Mouse (Mus musculus) MEL (cell line): ENCODE data around the gene Clint1. TPM values are rescaled to one million over a fixed set of nuclear protein-coding genes. Genes with fewer than 3 reads are reported as not detected.

ENCODE experiments used
- DNase-seq: peaks from one replicate; pipeline ENCODE4 v3.0.0; 2011; ENCODE audit warnings: low read depth, low spot score
- H3K27ac ChIP-seq: 2 replicates; pipeline ENCODE4 v1.5.1; 2012; ENCODE audit warnings: low read depth, mild to moderate bottlenecking, control low read depth, low read length, moderate library complexity; ENCODE audit not compliant: control insufficient read depth
- H3K27me3 ChIP-seq, 2 experiments: fragments of 150-350 bp in 1 of 2; sonication (generic) in 1 of 2; 2 replicates each; pipeline ENCODE4 v1.6.1; 2012; ENCODE audit warnings: low read length in 2 of 2, mild to moderate bottlenecking in 2 of 2, improper control_type of control experiment in 1 of 2, moderate library complexity in 1 of 2; ENCODE audit not compliant: insufficient read depth in 2 of 2, control insufficient read depth in 1 of 2
- H3K36me3 ChIP-seq, 2 experiments: 2 replicates each; pipeline ENCODE4 v1.6.1; 2012 to 2014; ENCODE audit warnings: low read length in 2 of 2, improper control_type of control experiment in 1 of 2, inconsistent platforms in 1 of 2, mild to moderate bottlenecking in 1 of 2; ENCODE audit not compliant: insufficient read depth in 2 of 2, control insufficient read depth in 1 of 2
- H3K4me1 ChIP-seq, 2 experiments: fragments of 150-350 bp in 1 of 2; sonication (generic) in 1 of 2; 2 replicates each; pipeline ENCODE4 v1.6.1; 2012; ENCODE audit warnings: low read length in 2 of 2, improper control_type of control experiment in 1 of 2, mild to moderate bottlenecking in 1 of 2; ENCODE audit not compliant: insufficient read depth in 2 of 2, control insufficient read depth in 1 of 2
- H3K4me3 ChIP-seq, 2 experiments: fragments of 150-350 bp in 1 of 2; sonication (generic) in 1 of 2; 2 replicates each; pipeline ENCODE4 v1.5.1; 2012; ENCODE audit warnings: low read depth in 2 of 2, low read length in 2 of 2, mild to moderate bottlenecking in 2 of 2, moderate library complexity in 2 of 2, control low read depth in 1 of 2, improper control_type of control experiment in 1 of 2; ENCODE audit not compliant: control insufficient read depth in 1 of 2, insufficient read depth in 1 of 2
- H3K79me2 ChIP-seq: 2 replicates; pipeline ENCODE4 v1.6.1; 2012; ENCODE audit warnings: mild to moderate bottlenecking, low read length, moderate library complexity; ENCODE audit not compliant: control insufficient read depth, poor library complexity, insufficient read depth
- H3K9ac ChIP-seq: 2 replicates; pipeline ENCODE4 v1.6.1; 2012; ENCODE audit warnings: low read depth, mild to moderate bottlenecking, control low read depth, low read length, moderate library complexity; ENCODE audit not compliant: control insufficient read depth, poor library complexity, severe bottlenecking
- H3K9me3 ChIP-seq: fragments of 150-350 bp; sonication (generic); replicated peaks from 2 replicates; pipeline ENCODE4 v1.6.1; 2012; ENCODE audit warnings: mild to moderate bottlenecking, low read length, improper control_type of control experiment, moderate library complexity; ENCODE audit not compliant: insufficient read depth
- BHLHE40 ChIP-seq: IDR thresholded peaks from 2 replicates; pipeline ENCODE4 v1.6.1; 2012; ENCODE audit warnings: low read depth, mild to moderate bottlenecking, inconsistent platforms, low read length, improper control_type of control experiment, borderline replicate concordance
- CHD2 ChIP-seq: IDR thresholded peaks from 2 replicates; pipeline ENCODE4 v1.6.1; 2011; ENCODE audit warnings: low read length, improper control_type of control experiment
- E2F4 ChIP-seq: IDR thresholded peaks from 2 replicates; pipeline ENCODE4 v1.6.1; 2011; ENCODE audit warnings: low read depth, low read length, improper control_type of control experiment, borderline replicate concordance
- ETS1 ChIP-seq: IDR thresholded peaks from 2 replicates; pipeline ENCODE4 v1.6.1; 2012; ENCODE audit warnings: low read depth, mild to moderate bottlenecking, inconsistent platforms, low read length, improper control_type of control experiment, moderate library complexity
- GABPA ChIP-seq: IDR thresholded peaks from 2 replicates; pipeline ENCODE4 v1.6.1; 2012; ENCODE audit warnings: low read depth, mild to moderate bottlenecking, inconsistent platforms, low read length, improper control_type of control experiment, moderate library complexity
- GATA1 ChIP-seq: IDR thresholded peaks from 2 replicates; pipeline ENCODE4 v1.6.1; 2011; ENCODE audit warnings: low read depth, low read length, improper control_type of control experiment
- HCFC1 ChIP-seq: IDR thresholded peaks from 2 replicates; pipeline ENCODE4 v1.6.1; 2012; ENCODE audit warnings: low read depth, mild to moderate bottlenecking, inconsistent platforms, low read length, improper control_type of control experiment, moderate library complexity
- JUND ChIP-seq: IDR thresholded peaks from 2 replicates; pipeline ENCODE4 v1.6.1; 2011; ENCODE audit warnings: low read depth, mild to moderate bottlenecking, improper control_type of control experiment, low read length
- KAT2A ChIP-seq: conservative IDR thresholded peaks from 2 replicates; pipeline ENCODE4 v1.6.1; 2012; ENCODE audit warnings: low read depth, low read length, improper control_type of control experiment, inconsistent platforms
- MAFK ChIP-seq: IDR thresholded peaks from 2 replicates; pipeline ENCODE4 v1.6.1; 2011; ENCODE audit warnings: low read depth, mild to moderate bottlenecking, low read length, improper control_type of control experiment, borderline replicate concordance
- MEF2A ChIP-seq: IDR thresholded peaks from 2 replicates; pipeline ENCODE4 v1.6.1; 2014; ENCODE audit warnings: low read depth, mild to moderate bottlenecking, inconsistent platforms, low read length, improper control_type of control experiment; ENCODE audit not compliant: poor library complexity, insufficient replicate concordance, severe bottlenecking; ENCODE audit errors: extremely low read depth
- MYC ChIP-seq: IDR thresholded peaks from 2 replicates; pipeline ENCODE4 v1.6.1; 2011; ENCODE audit warnings: low read depth, mild to moderate bottlenecking, low read length, improper control_type of control experiment, moderate library complexity
- NRF1 ChIP-seq: IDR thresholded peaks from 2 replicates; pipeline ENCODE4 v1.6.1; 2014; ENCODE audit warnings: low read depth, mild to moderate bottlenecking, inconsistent platforms, low read length, improper control_type of control experiment, moderate library complexity; ENCODE audit not compliant: poor library complexity, insufficient read depth, severe bottlenecking
- POLR2A ChIP-seq, 2 experiments: IDR thresholded peaks; 2 replicates each; pipeline ENCODE4 v1.6.1; 2011 to 2012; ENCODE audit warnings: low read length in 2 of 2, mild to moderate bottlenecking in 2 of 2, control low read depth in 1 of 2, improper control_type of control experiment in 1 of 2, low read depth in 1 of 2, moderate library complexity in 1 of 2; ENCODE audit not compliant: control insufficient read depth in 1 of 2, insufficient read depth in 1 of 2, poor library complexity in 1 of 2
- POLR2AphosphoS2 ChIP-seq: IDR thresholded peaks from 2 replicates; pipeline ENCODE4 v1.6.1; 2011; ENCODE audit warnings: low read length, improper control_type of control experiment
- RAD21 ChIP-seq: IDR thresholded peaks from 2 replicates; pipeline ENCODE4 v1.6.1; 2011; ENCODE audit warnings: mild to moderate bottlenecking, low read depth, low read length, improper control_type of control experiment
- RCOR1 ChIP-seq: IDR thresholded peaks from 2 replicates; pipeline ENCODE4 v1.6.1; 2012; ENCODE audit warnings: low read depth, mild to moderate bottlenecking, inconsistent platforms, low read length, improper control_type of control experiment
- SIN3A ChIP-seq: IDR thresholded peaks from 2 replicates; pipeline ENCODE4 v1.6.1; 2012; ENCODE audit warnings: low read length, improper control_type of control experiment, inconsistent platforms
- SMC3 ChIP-seq: IDR thresholded peaks from 2 replicates; pipeline ENCODE4 v1.6.1; 2011; ENCODE audit warnings: low read depth, low read length, improper control_type of control experiment
- TAL1 ChIP-seq: IDR thresholded peaks from 2 replicates; pipeline ENCODE4 v1.6.1; 2012; ENCODE audit warnings: mild to moderate bottlenecking, inconsistent platforms, low read length, moderate library complexity, mixed read lengths
- TCF12 ChIP-seq: IDR thresholded peaks from 2 replicates; pipeline ENCODE4 v1.6.1; 2014; ENCODE audit warnings: low read depth, mild to moderate bottlenecking, inconsistent platforms, low read length, improper control_type of control experiment, moderate library complexity
- UBTF ChIP-seq: IDR thresholded peaks from 2 replicates; pipeline ENCODE4 v1.6.1; 2012; ENCODE audit warnings: low read depth, mild to moderate bottlenecking, inconsistent platforms, low read length, improper control_type of control experiment, moderate library complexity, borderline replicate concordance; ENCODE audit not compliant: insufficient read depth
- USF1 ChIP-seq: IDR thresholded peaks from 2 replicates; pipeline ENCODE4 v1.6.1; 2014; ENCODE audit warnings: low read depth, mild to moderate bottlenecking, inconsistent platforms, low read length, improper control_type of control experiment, moderate library complexity
- ZC3H11A ChIP-seq: IDR thresholded peaks from 2 replicates; pipeline ENCODE4 v1.6.1; 2012; ENCODE audit warnings: low read depth, mild to moderate bottlenecking, inconsistent platforms, low read length, improper control_type of control experiment
- ZKSCAN1 ChIP-seq: IDR thresholded peaks from 2 replicates; pipeline ENCODE4 v1.6.1; 2012; ENCODE audit warnings: low read depth, mild to moderate bottlenecking, inconsistent platforms, low read length, improper control_type of control experiment, moderate library complexity
- ZNF384 ChIP-seq: IDR thresholded peaks from 2 replicates; pipeline ENCODE4 v1.6.1; 2012; ENCODE audit warnings: low read depth, mild to moderate bottlenecking, inconsistent platforms, low read length, improper control_type of control experiment
- polyA plus RNA-seq, 2 experiments: library from polyadenylated mRNA; stranded (reverse) in 1 of 2; unstranded in 1 of 2; fragments of >175 nt in 1 of 2; fragments of >200 nt in 1 of 2; gene quantifications; 2 replicates each; pipeline versions ENCODE4 v1.2.1 to v1.2.4; 2012; ENCODE audit warnings: low replicate concordance in 2 of 2, low read depth in 1 of 2; ENCODE audit not compliant: insufficient read length in 2 of 2, insufficient read depth in 1 of 2, missing spikeins in 1 of 2
- total RNA-seq: library from RNA; depleted of rRNA; stranded (reverse); fragments of 300-350 nt; gene quantifications from 2 replicates; pipeline ENCODE4 v1.2.3, GENCODE M21; 2012

Clint1 gene
- total and polyA plus RNA-seq, 3 experiments = 58.5 to 184 (median 102) TPM

DNA sequence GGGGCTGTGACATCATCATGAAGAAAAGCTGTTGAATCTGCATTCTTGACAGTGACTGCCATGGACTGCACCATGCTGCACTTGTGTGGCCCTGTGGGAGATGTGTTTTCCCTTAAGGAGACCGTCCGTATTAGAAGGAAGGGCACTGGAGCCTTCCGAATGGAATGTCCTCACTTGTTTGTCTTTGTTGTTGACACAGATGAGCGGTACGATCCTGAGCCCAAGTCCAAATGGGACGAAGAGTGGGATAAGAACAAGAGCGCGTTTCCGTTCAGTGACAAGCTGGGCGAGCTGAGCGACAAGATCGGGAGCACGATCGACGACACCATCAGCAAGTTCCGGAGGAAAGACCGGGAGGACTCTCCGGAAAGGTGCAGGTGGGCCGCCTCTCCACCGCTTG, 38.6 kb downstream of the Clint1 start:
- Histone ChIP-seq H3K9ac (no peak overlapping the region), H3K9me3 (no peaks in the 10 kb centered on the region), H3K27me3 (no peaks in the 10 kb centered on the region), H3K27ac (no peak overlapping the region), H3K79me2 (no peaks in the 10 kb centered on the region; the same call in 1 of the 2 replicates), H3K4me3 (no peak overlapping the region), H3K4me1 (no peaks in the 10 kb centered on the region; a peak in 1 of 4 replicates), H3K36me3 (peaks cover 0 to 65% of the 10 kb centered on the region in 2 experiments; a peak in 3 of 4 replicates)
- TF ChIP-seq ZNF384 = no peak
- TF ChIP-seq GATA1 = no peak
- TF ChIP-seq BHLHE40 = no peak
- TF ChIP-seq GABPA = no peak
- no peak for TF ChIP-seq ETS1
- no peak for TF ChIP-seq TAL1
- TF ChIP-seq MEF2A = no peak
- no peak for TF ChIP-seq RAD21
- TF ChIP-seq NRF1 = no peak
- no peak for TF ChIP-seq UBTF
- no peak for TF ChIP-seq HCFC1
- no peak for TF ChIP-seq RCOR1
- TF ChIP-seq E2F4 = no peak
- TF ChIP-seq POLR2AphosphoS2 = no peak
- no peak for TF ChIP-seq KAT2A
- no peak for TF ChIP-seq ZKSCAN1
- no peak for TF ChIP-seq USF1
- no peak for TF ChIP-seq POLR2A (IDR thresholded peaks at IDR 0.05; ENCODE audit: control insufficient read depth in 1 of 2, insufficient read depth in 1 of 2, low read depth in 1 of 2, low read length in 2 of 2, poor library complexity in 1 of 2)
- DNase-seq = no peak

DNA sequence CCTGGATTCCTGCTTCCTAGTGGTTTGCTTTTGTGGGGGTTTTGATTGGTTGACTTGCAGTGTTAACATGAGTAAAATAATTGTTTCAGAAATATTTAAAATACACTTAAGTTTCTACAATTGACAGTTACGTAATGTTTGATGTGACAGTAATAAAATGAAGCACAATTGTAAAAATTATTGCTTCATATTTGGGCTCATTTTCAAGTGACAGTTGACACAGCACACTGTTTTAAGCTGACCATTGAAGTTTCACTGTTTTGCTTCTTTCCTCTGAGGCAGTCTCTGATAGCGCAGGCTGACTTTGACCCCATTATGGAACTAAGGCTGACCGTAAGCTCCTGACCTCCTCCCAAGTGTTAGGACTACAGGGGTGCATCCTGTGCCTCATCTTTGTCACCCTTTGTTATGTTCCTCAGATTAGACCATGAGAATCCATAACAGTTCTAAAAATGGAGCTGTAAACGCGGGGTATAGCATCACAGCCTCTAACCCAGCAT, 41.1 kb downstream of the Clint1 start:
- Histone ChIP-seq H3K4me3 (no peak overlapping the region), H3K27ac (no peak overlapping the region), H3K9me3 (no peaks in the 10 kb centered on the region), H3K4me1 (no peaks in the 10 kb centered on the region; a peak in 1 of 4 replicates), H3K79me2 (no peaks in the 10 kb centered on the region; the same call in 1 of the 2 replicates), H3K9ac (no peak overlapping the region), H3K27me3 (no peaks in the 10 kb centered on the region), H3K36me3 (peaks cover 0 to 68% of the 10 kb centered on the region in 2 experiments; a peak in 3 of 4 replicates)
- no peak for DNase-seq
- TF ChIP-seq SMC3 (no peak), JUND (no peak), ZC3H11A (no peak), SIN3A (no peak), MYC (no peak), RCOR1 (no peak), NRF1 (no peak), TCF12 (no peak), TAL1 (no peak), KAT2A (no peak), GATA1 (no peak), CHD2 (no peak), MAFK (no peak), E2F4 (no peak), USF1 (no peak)
- TF ChIP-seq, all 39 proteins: peak for 0
